Mouse (Mus musculus) Patski (cell line): ENCODE measurements around the gene Wdr31. TPM values are rescaled to one million over a fixed set of nuclear protein-coding genes. Genes with fewer than 3 reads are reported as not detected.

Experiments
- ATAC-seq: fragments of 100-300 bp; one replicate; pipeline ENCODE4 v1.8.0; 2021
- CTCF ChIA-PET: fragments of 350-600 bp; sonication (Branson Sonifier 250); formaldehyde crosslinking; loops from one replicate; lab custom pipeline; 2022; ENCODE audit warnings: inconsistent platforms; lab: Charles Lee
- POLR2A ChIA-PET: fragments of 350-600 bp; sonication (Branson Sonifier 250); formaldehyde crosslinking; loops from one replicate; lab custom pipeline; 2022; ENCODE audit warnings: antibody characterized with exemption, inconsistent platforms; lab: Charles Lee
- DNase-seq: peaks from one replicate; pipeline ENCODE4 v3.0.0-alpha.2; 2011; ENCODE audit warnings: low read depth, low spot score
- H3K27me3 ChIP-seq: fragments of 371-371 bp; one replicate; pipeline ENCODE4 v1.5.1; 2021
- CTCF ChIP-seq: fragments of 100-300 bp; IDR thresholded peaks from one replicate; pipeline ENCODE4 v1.5.1; 2021
- in situ Hi-C: fragments of 300-500 bp; cut with MboI; formaldehyde crosslinking; loops from 3 replicates; pipeline ENCODE4 v1.11.1; 2018; ENCODE audit warnings: low pct_unique_long_range_greater_than_20kb, mixed read lengths
- polyA plus RNA-seq: library from polyadenylated mRNA; unstranded; gene quantifications from one replicate; pipeline ENCODE4 v1.2.3, GENCODE M21; 2021

Wdr31 gene
- polyA plus RNA-seq, 1 experiment from 2014 or later: 8.5 TPM

- no peak for DNase-seq
These were observed 41.1 kb downstream of the Wdr31 start for GRCm38 (mm10) chr4:62429616-62430015.

GRCm38 (mm10) chr4:62427978-62428758 is 42.5 kb downstream of the Wdr31 start:
- CTCF ChIA-PET: no interaction called here
- in situ Hi-C loops: no loop called here
- no peak for TF ChIP-seq CTCF
- POLR2A ChIA-PET: no interaction called here
- no peaks in the 10 kb centered on the region for H3K27me3 ChIP-seq
- ATAC-seq (no peak), DNase-seq (no peak)

More at GRCm38 (mm10) chr4:62429616-62430015, 41.1 kb downstream of the Wdr31 start:
- ATAC-seq: no peak
- in situ Hi-C loops: no loop called here
- TF ChIP-seq CTCF: no peak
- CTCF ChIA-PET: no interaction called here
- no peaks in the 10 kb centered on the region for H3K27me3 ChIP-seq
- POLR2A ChIA-PET: no interaction called here

GRCm38 (mm10) chr4:62425891-62426290 is 44.8 kb downstream of the Wdr31 start:
- POLR2A ChIA-PET: interaction anchor here (1.1 kb wide), 1 partner anchor 64 kb away, joined by 3 read pairs; no protein-coding TSS in a partner anchor
- in situ Hi-C loops: no loop called here

GRCm38 (mm10) chr4:62419091-62419490 is 51.6 kb downstream of the Wdr31 start:
- H3K27me3 ChIP-seq: no peaks in the 10 kb centered on the region
- in situ Hi-C loops: no loop called here
- TF ChIP-seq CTCF: no peak
- ATAC-seq (no peak), DNase-seq (no peak)
- ChIA-PET POLR2A (no interaction called here), CTCF (no interaction called here)

More at GRCm38 (mm10) chr4:62425891-62426290, 44.8 kb downstream of the Wdr31 start:
- no peak for ATAC-seq
- no peaks in the 10 kb centered on the region for H3K27me3 ChIP-seq
- no peak for TF ChIP-seq CTCF
- DNase-seq: no peak
- CTCF ChIA-PET: no interaction called here

- no peaks in the 10 kb centered on the region for H3K27me3 ChIP-seq
- DNase-seq (no peak), ATAC-seq (no peak)
- in situ Hi-C loops: no loop called here
- no peak for TF ChIP-seq CTCF
- CTCF ChIA-PET: no interaction called here
- POLR2A ChIA-PET: no interaction called here
These were observed 52.2 kb downstream of the Wdr31 start for GRCm38 (mm10) chr4:62418448-62418847.

- H3K27me3 ChIP-seq: no peaks in the 10 kb centered on the region
- ATAC-seq: no peak
- ChIA-PET POLR2A (no interaction called here), CTCF (no interaction called here)
- TF ChIP-seq CTCF: no peak
- in situ Hi-C loops: no loop called here
- no peak for DNase-seq
These were observed 59.1 kb downstream of the Wdr31 start for GRCm38 (mm10) chr4:62411606-62412005.

- TF ChIP-seq CTCF: no peak
- ChIA-PET POLR2A (no interaction called here), CTCF (no interaction called here)
- ATAC-seq (no peak), DNase-seq (no peak)
- in situ Hi-C loops: no loop called here
- H3K27me3 ChIP-seq: no peaks in the 10 kb centered on the region
These were observed 60.4 kb downstream of the Wdr31 start for GRCm38 (mm10) chr4:62410325-62410724.

- no peak for TF ChIP-seq CTCF
- in situ Hi-C loops: loop anchor here (5.0 kb wide), 1 partner anchor 98 kb away; no protein-coding TSS in a partner anchor
- POLR2A ChIA-PET: no interaction called here
- no peaks in the 10 kb centered on the region for H3K27me3 ChIP-seq
- CTCF ChIA-PET: no interaction called here
- ATAC-seq (no peak), DNase-seq (no peak)
These were observed 61.1 kb downstream of the Wdr31 start for GRCm38 (mm10) chr4:62409615-62410014.

- DNase-seq (peak; percentile 82), ATAC-seq (peak; percentile 93)
- CTCF ChIA-PET: interaction anchor here (1.9 to 2.2 kb wide), 2 partner anchors 11 to 48 kb away, joined by 6 to 10 read pairs; partner anchors contain the start of genes Fkbp15 and Slc31a1
- in situ Hi-C loops: loop anchor here (5.0 kb wide), 1 partner anchor 99 kb away; no protein-coding TSS in a partner anchor
- H3K27me3 ChIP-seq: no peaks in the 10 kb centered on the region
- no peak for TF ChIP-seq CTCF
- POLR2A ChIA-PET: interaction anchor here (0.8 to 2.0 kb wide), 4 partner anchors 25 to 116 kb away, joined by 3 to 4 read pairs (median 3); no protein-coding TSS in a partner anchor
These were observed 62.0 kb downstream of the Wdr31 start, which contains the start of the genes Cdc26 and Prpf4 for GRCm38 (mm10) chr4:62408601-62409282. TSS of gene Cdc26 (minus strand) at chr4:62408642. TSS of gene Prpf4 (plus strand) at chr4:62408797.

GRCm38 (mm10) chr4:62407730-62408582 is 62.7 kb downstream of the Wdr31 start:
- POLR2A ChIA-PET: interaction anchor here (0.8 to 2.0 kb wide), 6 partner anchors 26 to 117 kb away, joined by 3 to 6 read pairs (median 4); no protein-coding TSS in a partner anchor
- ATAC-seq (peak; percentile 59), DNase-seq (peak; percentile 42)
- TF ChIP-seq CTCF: no peak
- in situ Hi-C loops: loop anchor here (5.0 kb wide), 1 partner anchor 99 kb away; no protein-coding TSS in a partner anchor
- CTCF ChIA-PET: interaction anchor here (0.7 to 2.2 kb wide), 8 partner anchors 9 to 157 kb away, joined by 3 to 10 read pairs (median 4); partner anchors contain the start of genes Fkbp15 and Slc31a1
- H3K27me3 ChIP-seq: no peaks in the 10 kb centered on the region
